Mouse (Mus musculus) stomach, adult 2 months (tissue): Measurements from ENCODE around the gene Chadl. TPM values are rescaled to one million over a fixed set of nuclear protein-coding genes. Genes with fewer than 3 reads are reported as not detected.

Experiments
- polyA plus RNA-seq: library from polyadenylated mRNA; depleted of rRNA; stranded (reverse); fragments of >200 nt; gene quantifications from 2 replicates; pipeline ENCODE4 v1.2.3, GENCODE M21; 2012; rRNA removed

The Chadl gene
- 3.8 and 7.7 TPM in 2 replicates for polyA plus RNA-seq

DNA sequence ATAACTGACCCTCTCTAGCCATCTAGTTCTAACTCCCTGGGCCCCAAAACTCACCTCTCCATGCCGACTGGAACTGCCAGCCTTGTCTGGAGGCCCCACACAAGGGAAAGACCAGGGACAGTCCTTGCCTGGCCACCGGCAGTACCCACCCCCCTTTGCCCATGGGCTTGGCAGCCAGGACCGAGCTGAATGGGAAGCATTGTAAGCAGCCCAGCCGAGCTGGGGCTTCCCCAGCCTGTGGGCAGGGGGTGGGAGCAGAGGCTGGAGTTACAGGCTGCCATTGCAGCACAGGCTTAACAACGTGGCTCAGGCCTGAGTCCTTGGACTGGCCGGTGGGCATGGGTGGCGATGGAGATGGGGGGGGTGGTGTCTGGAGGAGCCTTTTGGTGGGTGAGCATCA, at the start of gene Chadl:
Chadl (minus strand) TSS at position 113 of the 400 bp plus-strand sequence.

DNA sequence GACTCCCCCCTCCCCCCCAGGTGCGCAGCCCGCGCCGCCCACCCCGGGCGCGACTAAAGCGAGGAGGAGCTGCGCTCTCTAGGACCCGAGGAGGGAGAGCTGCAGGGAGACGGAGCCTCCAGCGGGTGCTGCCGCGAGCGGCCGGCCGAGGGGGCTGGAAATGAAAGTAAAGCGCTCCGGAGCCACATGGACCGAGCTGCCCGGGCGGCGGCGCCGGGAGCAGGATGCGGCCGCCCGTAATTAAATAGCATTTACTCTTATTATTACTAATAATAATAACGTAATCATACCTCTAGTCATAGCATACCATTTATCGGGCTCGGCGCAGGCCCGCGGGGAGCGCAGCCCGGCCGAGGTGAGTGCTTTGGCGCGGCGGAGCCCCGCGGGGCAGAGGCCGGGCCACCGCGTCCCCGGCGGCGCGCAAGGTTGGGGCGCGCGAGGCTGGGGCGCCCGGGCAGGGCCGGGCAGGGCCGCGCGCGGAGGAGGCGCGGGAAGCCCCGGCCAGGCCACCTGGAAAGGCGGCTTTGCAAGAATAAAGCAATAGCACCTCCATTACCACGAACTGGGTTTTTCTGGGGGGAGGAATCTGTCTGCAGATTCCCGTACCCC, 48.0 kb upstream of the Chadl start, which contains the start of the genes Zc3h7b and Rangap1:
Zc3h7b (plus strand) TSS at position 66 of the 609 bp plus-strand sequence.
Rangap1 (minus strand) TSS at position 539 of the 609 bp plus-strand sequence.

DNA sequence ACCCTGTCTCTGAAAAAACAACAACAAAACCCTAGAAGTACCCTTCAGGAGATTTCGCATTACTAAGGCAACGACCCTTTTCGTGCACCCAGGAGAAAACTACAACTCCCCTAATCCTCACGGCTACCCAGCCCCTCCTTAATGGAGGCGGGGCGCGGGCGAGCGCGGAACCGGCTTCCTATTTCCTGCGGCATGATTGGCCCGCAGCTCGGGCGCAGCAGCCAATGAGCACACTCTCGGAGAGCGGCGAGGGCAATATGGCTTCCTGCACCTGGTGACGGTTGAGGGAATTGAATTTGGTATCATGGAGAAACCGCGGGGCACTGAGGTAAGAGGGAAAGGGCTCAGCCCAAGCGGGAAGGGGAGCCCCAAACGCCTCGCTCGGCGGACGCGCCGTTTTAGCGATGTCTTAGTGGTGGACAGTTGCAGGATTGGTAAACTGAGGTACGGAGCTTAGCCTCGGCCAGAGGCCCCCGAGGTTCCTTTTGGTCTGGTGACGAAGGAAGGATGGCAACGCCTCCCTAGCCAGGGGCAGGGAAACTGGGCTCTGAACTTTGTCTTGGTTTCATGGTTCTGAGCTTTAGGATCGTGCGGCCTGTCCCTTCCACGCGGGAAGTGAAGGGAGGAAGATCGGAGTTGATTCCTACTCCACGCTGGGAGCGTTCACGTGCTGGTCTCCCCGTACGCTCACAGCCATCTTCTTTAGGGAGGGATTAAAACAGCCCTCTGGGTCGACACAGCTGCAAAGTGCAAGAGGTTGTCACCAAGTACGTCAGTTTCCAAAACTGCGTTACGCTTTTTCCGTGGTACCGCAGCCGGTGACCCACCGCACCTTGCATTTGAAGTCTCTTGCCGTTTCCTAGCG, 33.2 kb downstream of the Chadl start, which contains the start of gene L3mbtl2:
L3mbtl2 (plus strand) TSS at position 193 of the 865 bp plus-strand sequence.

Other genes starting within 250 kb of the Chadl start
- 6.5 and 8.2 TPM in 2 replicates for gene Rbx1, start 231.0 kb downstream of the Chadl start, polyA plus RNA-seq
- 6.3 and 8.2 TPM in 2 replicates for gene Ep300, start 111.9 kb downstream of the Chadl start, polyA plus RNA-seq
- 4.5 and 5.4 TPM in 2 replicates for gene L3mbtl2, start 33.4 kb downstream of the Chadl start, polyA plus RNA-seq
- gene Zc3h7b, start 47.8 kb upstream of the Chadl start, polyA plus RNA-seq: 8.7 and 9.2 TPM in 2 replicates
- gene Rangap1, start 48.2 kb upstream of the Chadl start, polyA plus RNA-seq: 14.0 and 16.3 TPM in 2 replicates
- 5.7 and 6.1 TPM in 2 replicates for gene Tef, start 105.1 kb upstream of the Chadl start, polyA plus RNA-seq
- gene Tob2, start 161.5 kb upstream of the Chadl start, polyA plus RNA-seq: 13.6 and 13.8 TPM in 2 replicates
- 20.7 and 21.6 TPM in 2 replicates for gene Phf5a, start 174.6 kb upstream of the Chadl start, polyA plus RNA-seq
- 137 and 147 TPM in 2 replicates for gene Aco2, start 175.0 kb upstream of the Chadl start, polyA plus RNA-seq
- gene Polr3h, start 229.0 kb upstream of the Chadl start, polyA plus RNA-seq: 4.3 TPM in 2 replicates
- gene Csdc2, start 239.5 kb upstream of the Chadl start, polyA plus RNA-seq: 4.6 and 4.8 TPM in 2 replicates